Mouse (Mus musculus) gastrocnemius, adult 18-20 months (tissue): Measurements from ENCODE around the gene Sars. TPM values are rescaled to one million over a fixed set of nuclear protein-coding genes. Genes with fewer than 3 reads are reported as not detected.

ENCODE experiments used
- DNase-seq: peaks from one replicate; pipeline ENCODE4 v3.0.0; 2021; ENCODE audit warnings: low spot score
- total RNA-seq, 2 experiments: library from RNA; stranded (reverse); gene quantifications; 2 replicates each; pipeline ENCODE4 v1.2.3; 2021

Gene Sars
- total RNA-seq, 2 experiments from 2014 or later = 118 to 122 TPM

DNA sequence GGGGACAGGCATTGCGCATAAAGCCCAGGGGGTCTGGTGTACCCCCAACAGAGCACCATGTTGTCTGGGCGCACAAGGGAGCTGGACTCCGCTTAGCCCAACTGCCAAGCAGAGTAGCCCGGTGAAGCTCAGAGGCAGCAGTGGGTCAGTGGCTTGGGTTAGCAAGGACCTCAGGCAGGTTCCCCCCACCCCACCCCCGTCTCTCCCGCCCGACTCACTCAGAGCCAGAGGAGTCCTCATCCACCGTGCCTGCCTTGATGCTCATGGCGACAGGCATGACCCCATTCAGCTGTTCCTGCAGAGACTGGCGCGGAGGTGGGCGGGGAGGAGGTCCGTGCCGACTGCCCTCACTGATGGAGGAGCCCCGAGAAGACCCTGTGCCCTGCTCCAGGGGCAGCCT is 52.2 kb downstream of the Sars start:
- no peak for DNase-seq

DNA sequence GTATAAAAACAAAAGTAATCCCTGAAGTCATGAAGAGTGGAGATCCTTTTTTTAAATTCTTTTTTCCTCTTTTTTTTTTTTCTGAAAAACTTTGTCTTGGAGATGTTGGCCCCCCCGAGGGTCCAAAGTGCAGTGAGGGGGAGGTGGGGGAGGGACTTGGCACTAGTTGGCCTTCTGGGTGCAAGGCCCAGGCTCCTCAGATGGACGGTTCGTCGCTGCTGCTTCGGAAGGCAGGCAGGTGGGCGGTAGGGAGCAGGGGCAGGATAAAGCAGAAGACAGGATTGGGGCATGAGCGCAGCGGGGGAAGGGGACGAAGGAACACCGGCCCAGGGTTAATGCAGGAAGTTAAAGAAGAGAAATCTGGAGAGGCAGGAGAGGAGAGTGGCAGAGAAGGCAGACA is 52.7 kb downstream of the Sars start:
- no peak for DNase-seq

DNA sequence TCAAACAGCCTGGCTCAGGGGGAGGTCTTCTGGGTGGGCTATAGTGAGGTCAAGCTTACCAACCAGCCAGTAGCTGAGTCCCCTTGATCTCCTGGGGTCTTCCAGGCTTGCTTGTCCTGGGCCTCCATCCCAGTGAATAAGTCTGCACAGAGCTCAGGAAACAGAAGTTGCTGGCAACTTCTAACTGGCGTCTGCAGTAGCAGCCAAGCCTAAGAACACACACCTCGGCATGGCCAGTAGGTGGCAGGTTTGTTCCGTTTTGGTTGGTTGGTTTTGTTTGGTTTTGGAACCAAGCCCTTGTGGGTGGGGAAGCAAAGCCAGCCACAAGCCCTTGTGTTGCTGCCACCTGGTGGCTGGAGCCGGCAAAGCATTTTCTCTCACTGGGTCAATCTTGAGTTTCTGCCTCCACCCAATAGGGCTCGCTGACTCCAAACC is 55.9 kb downstream of the Sars start:
- peak; percentile 97 for DNase-seq

DNA sequence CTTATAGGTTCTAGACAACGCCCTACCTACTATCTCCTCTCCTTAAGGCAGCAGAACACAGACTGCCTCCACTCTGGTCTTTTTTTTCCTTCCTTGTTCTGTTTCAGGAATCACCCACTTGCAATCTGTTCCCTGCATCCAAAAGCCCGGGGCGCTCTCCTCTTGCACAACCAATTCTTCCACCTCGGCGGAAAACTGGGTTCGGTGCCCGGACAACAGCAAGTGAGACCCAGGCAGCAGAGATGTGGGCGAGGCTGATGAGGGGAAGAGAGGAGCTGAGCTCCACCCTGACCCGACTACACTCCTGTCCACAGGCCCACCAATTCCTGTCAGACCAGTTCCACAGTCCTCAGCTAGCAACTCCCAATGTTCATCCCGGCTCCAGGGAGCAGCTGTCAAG is 58.8 kb downstream of the Sars start:
- DNase-seq = no peak

DNA sequence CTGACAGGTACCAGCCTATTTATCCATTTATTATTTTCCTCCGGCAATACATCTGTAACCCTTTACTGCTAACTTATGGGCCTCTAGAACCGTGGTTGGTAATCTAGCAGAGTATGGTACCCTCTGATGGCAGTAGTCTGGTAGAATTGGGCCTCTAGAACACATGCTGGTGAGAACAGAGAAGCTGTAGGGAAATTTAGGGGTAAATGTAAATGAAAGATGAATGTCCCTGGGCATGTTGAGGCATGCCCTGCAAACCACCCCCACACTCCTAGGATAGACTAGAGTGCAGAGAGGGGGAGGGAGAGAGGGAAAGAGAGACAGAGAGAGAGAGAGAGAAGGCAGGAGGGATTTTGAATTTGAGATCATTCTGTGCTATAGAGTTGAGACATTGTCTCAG is 60.6 kb downstream of the Sars start:
- no peak for DNase-seq

DNA sequence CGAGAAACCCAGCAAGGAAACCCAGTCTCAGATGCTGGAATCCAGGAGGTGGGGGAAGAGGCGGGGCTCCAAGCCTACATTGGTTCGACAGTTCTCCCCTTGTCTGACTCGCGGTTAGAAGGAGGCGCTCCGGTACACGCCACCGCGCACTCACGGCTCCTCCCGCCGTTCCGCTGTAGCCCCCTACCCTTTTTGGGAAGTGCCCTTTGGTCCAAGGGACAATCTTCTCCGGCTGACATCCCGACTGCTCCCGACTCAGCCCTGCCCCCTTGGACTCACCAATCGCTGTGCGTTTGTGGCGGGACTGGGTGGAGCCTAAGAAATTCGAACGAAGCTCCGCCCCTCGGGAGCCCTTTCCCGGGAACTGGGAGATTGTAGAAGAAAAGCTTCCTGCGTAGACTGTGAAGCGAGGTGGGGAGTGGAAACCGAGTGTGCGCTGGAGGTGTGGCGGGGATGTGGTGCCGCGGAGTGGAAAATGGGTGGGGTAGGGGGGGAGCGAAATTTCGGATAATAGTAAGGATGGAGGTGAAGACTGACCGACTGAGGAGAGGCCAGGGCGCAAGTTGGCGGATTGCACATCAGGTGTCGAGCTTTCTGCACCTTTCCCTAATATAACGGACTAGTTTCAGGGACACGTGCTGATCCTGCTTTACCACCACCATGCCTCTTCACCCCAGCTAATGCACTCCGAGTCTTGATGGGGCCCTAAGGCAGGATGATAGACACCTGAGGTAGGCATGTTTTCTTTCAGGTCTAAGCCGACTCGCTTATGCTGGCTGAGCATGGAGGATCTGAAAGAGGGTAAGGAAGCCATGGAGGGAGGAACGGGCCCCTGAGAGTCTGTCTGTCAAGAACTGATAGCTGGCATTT is 61.3 kb downstream of the Sars start, which contains the start of gene Psrc1:
Gene Psrc1 (plus strand): TSS at position 355 of the 870 bp plus-strand sequence.
- DNase-seq = peak; percentile 91

DNA sequence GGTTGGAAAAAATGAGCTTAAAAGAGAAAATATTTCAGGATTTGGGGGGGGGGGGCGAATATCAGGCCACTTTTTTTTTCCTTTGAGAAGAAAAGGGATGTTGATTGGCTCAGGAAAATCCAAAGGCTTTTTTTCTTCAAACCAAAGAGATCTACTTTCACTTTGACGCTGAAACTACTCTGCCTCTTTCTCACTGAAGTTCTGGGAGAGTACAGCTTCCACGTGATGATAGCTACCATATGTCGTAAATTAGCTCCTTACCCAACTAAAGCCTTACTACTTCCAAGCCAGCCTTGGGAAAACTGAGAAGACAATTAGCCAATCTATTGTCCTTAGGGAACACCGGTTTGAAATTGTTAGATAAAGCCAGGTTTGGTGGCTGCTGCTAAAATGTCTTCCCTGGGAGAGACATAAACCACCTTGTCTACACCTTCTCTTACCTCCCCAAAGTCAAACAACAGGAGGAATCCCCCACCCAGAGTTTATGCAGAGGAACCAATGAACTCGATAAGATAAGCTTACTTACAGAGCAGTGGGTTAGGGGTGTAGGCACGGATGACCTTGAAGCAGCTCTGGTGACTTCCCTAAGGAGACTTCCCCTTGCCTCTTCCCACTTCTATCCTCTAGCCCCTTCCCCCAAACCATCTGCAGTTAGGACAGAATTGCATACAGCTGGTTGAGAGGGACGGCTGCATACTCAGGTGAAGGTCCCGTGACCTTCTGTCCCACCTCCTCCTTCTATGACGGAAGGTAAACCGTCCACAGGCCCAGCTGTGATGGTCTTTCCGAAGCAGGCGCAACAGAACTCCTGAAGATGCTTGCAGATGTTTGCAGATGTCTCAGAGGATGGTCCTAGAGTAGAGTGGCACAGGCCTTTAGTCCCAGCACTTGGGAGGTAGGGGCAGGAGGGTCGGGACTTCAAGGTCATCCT is 62.8 kb downstream of the Sars start:
- DNase-seq = no peak

DNA sequence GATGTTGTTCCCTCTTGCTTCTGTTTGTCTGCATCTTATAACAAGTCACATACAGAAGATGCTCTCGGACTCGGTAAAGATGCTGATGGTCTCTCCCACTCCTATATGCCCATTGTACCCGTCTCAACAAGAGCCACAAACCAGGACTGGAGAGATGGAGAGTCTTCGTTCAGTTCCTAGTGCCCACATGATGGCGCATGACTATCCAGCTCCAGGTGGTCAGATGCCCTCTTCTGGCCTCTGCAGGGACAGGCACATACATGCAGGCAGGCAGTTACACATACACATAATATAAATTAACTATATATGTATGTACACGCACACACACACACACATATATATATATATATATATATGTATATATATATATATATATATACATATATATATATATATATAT is 64.3 kb downstream of the Sars start:
- DNase-seq = no peak

DNA sequence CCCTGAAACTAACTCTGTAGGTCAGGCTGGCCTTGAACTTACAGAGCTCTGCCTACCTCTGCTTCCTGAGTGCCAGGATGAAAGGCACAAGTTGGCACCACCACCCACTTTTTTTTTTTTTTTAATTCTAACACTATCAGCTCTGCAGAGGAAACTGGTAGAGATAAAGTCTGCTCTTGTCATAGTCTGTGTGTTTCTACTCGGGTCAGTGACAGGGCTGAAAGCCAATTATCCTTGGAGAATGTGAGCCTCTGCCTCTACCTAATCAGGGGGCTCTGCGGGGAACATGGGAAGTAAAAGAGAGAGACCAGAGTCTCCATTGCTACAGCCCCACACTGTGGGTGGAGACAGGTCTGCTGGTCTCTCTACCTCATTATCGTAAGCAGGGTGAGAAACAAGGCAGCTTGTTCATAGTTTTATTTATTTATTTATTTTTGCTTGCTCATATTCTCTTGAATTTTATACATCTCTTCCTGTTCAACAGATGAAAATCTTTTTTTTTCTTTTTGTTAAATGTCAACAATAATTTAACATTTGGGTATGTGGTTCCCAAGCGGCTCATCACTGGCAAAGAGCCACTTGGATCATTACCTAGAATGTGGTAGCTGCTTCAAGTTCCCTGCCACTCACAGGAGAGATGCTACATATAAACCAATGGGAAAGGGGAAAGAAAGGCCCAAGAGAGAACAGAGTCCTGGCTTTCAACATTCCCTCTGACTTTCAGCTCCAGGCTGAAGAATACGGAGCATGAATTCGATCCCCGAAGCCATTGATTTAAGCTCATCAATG is 65.9 kb downstream of the Sars start:
- no peak for DNase-seq

Other genes starting within 250 kb of the Sars start
- gene Cyb561d1, start 244.0 kb downstream of the Sars start, total RNA-seq = 1 to 10 TPM; 3.0 to 3.2 TPM
- 1 to 10 TPM; 5.9 to 6.2 TPM for gene Atxn7l2, start 234.3 kb downstream of the Sars start, total RNA-seq
- gene Sypl2, start 218.6 kb downstream of the Sars start, total RNA-seq = 100 to 1,000 TPM; 213 to 250 TPM
- 10 to 100 TPM; 50.6 to 56.2 TPM for gene Psma5, start 188.3 kb downstream of the Sars start, total RNA-seq
- gene Sort1, start 161.1 kb downstream of the Sars start, total RNA-seq = 10 to 100 TPM; 41.8 to 46.3 TPM
- not detected for gene Mybphl, start 80.3 kb downstream of the Sars start, total RNA-seq
- not detected for gene Psrc1, start 61.4 kb downstream of the Sars start, total RNA-seq
- 10 to 100 TPM; 10.0 to 11.6 TPM for gene Celsr2, start 29.7 kb downstream of the Sars start, total RNA-seq
- not detected for gene 1700013F07Rik, start 88.9 kb upstream of the Sars start, total RNA-seq
- not detected for gene 5330417C22Rik, start 91.3 kb upstream of the Sars start, total RNA-seq
- gene Tmem167b, start 117.3 kb upstream of the Sars start, total RNA-seq = 10 to 100 TPM; 12.7 to 14.1 TPM
- gene Taf13, start 126.5 kb upstream of the Sars start, total RNA-seq = 10 to 100 TPM; 22.4 to 22.6 TPM
- gene Wdr47, start 146.1 kb upstream of the Sars start, total RNA-seq = 1 to 10 TPM; 6.0 to 6.4 TPM
- 10 to 100 TPM; 32.6 to 37.4 TPM for gene Clcc1, start 208.7 kb upstream of the Sars start, total RNA-seq